Mouse (Mus musculus): ENCODE measurements at regions not wholly inside any gene's neighbourhood (a gene's known extent, or its start where the extent isn't known, plus 50 kb on each side); places are given as distances from the start of the nearest gene placed in this dataset.

DNA sequence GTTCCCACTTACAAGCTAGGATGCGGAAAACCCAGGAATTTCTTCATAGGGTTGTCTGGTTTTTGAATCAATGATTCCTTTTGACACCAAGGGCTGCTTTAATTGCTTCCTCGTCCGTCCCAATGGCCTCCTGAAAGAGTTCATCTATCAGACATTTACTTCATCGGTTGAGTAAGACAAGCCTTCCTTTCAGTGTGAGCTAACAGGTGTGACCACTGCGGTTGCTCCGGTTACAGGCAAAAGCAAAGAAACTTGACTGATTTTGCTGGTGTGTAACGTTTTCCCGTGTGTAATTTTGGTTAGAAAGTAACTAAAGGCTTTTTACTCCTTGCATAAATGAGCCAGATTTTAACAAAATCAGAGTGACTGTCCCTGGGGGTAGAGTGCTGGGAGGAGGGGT, 99.6 kb upstream of the Rnaseh2b start:
- H3K4me2 ChIP-seq (replicated peaks): no peak overlapping the region
- 0 out of 2 replicates have a peak, but pooled peaks cover 5% of the 10 kb centered on the region for H3K4me1 ChIP-seq (replicated peaks)
- no peak for ATAC-seq
- H3K9me3 ChIP-seq: no peaks in the 10 kb centered on the region
- H3K27ac ChIP-seq: no peak overlapping the region
- H3K4me3 ChIP-seq (replicated peaks): no peak overlapping the region
- 49% methylated on average over 8 of the region's 8 CpGs for WGBS
- H3K36me3 ChIP-seq: no peaks in the 10 kb centered on the region
- H3K9ac ChIP-seq (replicated peaks): no peak overlapping the region
- no peaks in the 10 kb centered on the region for H3K27me3 ChIP-seq

- no peak overlapping the region for H3K27ac ChIP-seq
- 53% methylated on average over 4 of the region's 4 CpGs for WGBS
- no peak overlapping the region for H3K9ac ChIP-seq (replicated peaks)
- H3K9me3 ChIP-seq: no peaks in the 10 kb centered on the region
- no peaks in the 10 kb centered on the region for H3K27me3 ChIP-seq
- H3K4me2 ChIP-seq (replicated peaks): no peak overlapping the region
- no peak for ATAC-seq
- no peaks in the 10 kb centered on the region for H3K36me3 ChIP-seq
- H3K4me3 ChIP-seq (replicated peaks): no peak overlapping the region
- H3K4me1 ChIP-seq (replicated peaks): peaks cover 10% of the 10 kb centered on the region; the same call in 1 of the 2 replicates
These were observed 99.0 kb upstream of the Rnaseh2b start for GRCm38 (mm10) chr14:62193371-62193770.

DNA sequence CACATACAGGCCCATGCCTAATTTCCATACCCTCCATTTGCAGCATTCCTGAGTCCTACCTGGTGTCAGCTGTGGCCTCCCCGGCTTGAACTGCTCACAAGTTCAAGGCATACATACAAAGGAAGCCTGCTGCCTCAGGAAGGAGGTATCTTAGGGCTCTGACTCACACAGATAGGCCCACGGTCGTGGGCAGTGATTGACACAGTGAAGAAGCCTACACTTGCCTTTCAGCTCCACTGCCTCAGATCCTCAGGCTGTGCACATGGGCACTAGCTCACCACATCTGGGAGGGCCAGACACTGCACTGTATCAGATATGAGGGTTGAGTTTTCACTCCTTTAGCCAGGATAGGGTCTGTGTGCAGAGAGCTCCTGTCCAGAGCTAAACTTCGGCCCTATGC, 95.6 kb upstream of the Rnaseh2b start:
- no peak overlapping the region for H3K27ac ChIP-seq
- peaks cover 16% of the 10 kb centered on the region; the same call in 1 of the 2 replicates for H3K4me1 ChIP-seq (replicated peaks)
- no peaks in the 10 kb centered on the region for H3K36me3 ChIP-seq
- no peaks in the 10 kb centered on the region for H3K27me3 ChIP-seq
- no peak overlapping the region for H3K9ac ChIP-seq (replicated peaks)
- no peak for ATAC-seq
- H3K4me2 ChIP-seq (replicated peaks): no peak overlapping the region
- WGBS: 67% methylated on average over 4 of the region's 4 CpGs
- no peak overlapping the region for H3K4me3 ChIP-seq (replicated peaks)
- H3K9me3 ChIP-seq: no peaks in the 10 kb centered on the region

DNA sequence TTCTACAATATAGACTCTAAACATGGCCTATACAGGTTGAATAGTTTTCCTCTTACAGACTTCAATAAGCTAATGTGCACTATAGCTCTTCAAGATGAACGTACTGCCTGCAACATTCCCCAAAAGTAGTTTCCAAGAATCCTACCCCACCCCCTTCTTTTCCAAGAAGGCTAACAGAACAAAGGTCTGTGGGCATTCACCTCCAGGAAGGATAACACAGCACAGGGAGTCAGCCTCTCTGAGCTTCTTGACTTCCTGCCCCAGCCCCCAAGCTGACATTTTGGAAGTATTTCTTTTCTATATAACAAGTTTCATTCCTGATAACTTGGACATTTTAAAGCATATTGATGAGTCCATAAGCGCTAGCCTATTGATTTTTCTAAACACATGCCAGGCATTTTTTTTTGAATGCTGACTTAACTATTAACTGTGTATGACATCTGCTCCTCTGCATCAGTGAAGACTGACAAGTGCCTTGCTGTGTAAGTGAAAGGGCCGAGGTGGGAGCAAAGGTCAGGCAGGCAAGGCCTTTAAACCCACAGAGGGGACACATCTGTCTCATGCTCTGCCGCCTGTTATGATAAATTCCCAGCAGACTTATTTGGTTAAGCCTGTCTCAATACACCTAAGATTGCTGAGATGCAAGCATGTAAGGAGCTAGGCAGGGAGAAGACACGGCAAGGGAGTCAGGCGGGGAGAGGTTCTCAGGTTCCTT, 93.8 kb upstream of the Rnaseh2b start:
- WGBS: 47% methylated on average over 6 of the region's 6 CpGs
- ATAC-seq: no peak
- H3K9ac ChIP-seq (replicated peaks): no peak overlapping the region

DNA sequence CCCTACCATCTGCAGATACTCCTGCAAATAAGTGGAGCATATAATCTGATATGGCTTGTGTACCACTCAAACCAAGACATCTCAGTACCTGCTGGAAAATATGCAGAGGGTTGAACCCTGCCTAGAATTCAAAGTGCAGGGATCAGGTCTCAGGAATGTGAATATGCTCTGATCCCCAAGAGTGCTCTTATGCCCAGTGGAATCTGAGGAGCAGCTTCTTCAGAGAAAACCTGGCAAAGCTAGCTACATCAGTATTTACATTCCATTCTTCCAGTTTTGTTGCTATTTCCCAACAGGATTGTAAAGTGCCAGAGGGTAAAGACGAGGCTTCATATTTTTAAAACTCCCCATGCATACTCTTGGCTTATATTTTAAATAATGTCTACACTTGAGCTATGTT, 77.3 kb upstream of the Rnaseh2b start:
- 88% methylated on average over 1 of the region's 1 CpGs for WGBS
- ATAC-seq: no peak

More for the DNA sequence above, 93.8 kb upstream of the Rnaseh2b start:
- Histone ChIP-seq H3K9me3 (no peaks in the 10 kb centered on the region), H3K36me3 (no peaks in the 10 kb centered on the region), H3K4me3 (replicated peaks) (no peak overlapping the region), H3K4me1 (replicated peaks) (peaks cover 11% of the 10 kb centered on the region; the same call in 1 of the 2 replicates), H3K27me3 (no peaks in the 10 kb centered on the region), H3K27ac (no peak overlapping the region), H3K4me2 (replicated peaks) (no peak overlapping the region)

DNA sequence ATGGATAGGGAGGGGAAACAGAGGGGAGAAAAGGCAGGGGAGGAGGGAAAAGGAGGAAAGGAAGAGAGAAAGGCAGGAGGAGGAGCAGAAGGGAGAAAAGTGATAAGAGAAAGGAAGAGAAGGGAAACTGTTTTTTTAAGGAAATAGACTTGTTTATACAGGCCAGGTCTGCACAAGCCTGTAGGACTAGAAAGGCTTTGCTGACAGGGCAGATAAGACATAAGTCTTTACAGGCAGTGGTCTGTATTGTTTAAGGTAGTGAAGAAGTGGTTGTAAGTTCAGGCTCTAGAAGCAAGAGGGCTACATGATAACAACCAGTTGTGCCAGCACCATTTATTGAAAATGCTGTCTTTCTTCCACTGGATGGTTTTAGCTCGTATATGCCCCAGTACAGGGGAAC, 75.4 kb upstream of the Rnaseh2b start:
- H3K27me3 ChIP-seq: no peaks in the 10 kb centered on the region
- no peak for ATAC-seq

More for the DNA sequence above, 77.3 kb upstream of the Rnaseh2b start:
- H3K4me1 ChIP-seq (replicated peaks): no peaks in the 10 kb centered on the region
- H3K36me3 ChIP-seq: no peaks in the 10 kb centered on the region
- no peak overlapping the region for H3K9ac ChIP-seq (replicated peaks)
- no peak overlapping the region for H3K4me2 ChIP-seq (replicated peaks)
- H3K27ac ChIP-seq: no peak overlapping the region
- H3K9me3 ChIP-seq: no peaks in the 10 kb centered on the region
- no peak overlapping the region for H3K4me3 ChIP-seq (replicated peaks)
- H3K27me3 ChIP-seq: no peaks in the 10 kb centered on the region

GRCm38 (mm10) chr14:62217971-62218370, 74.4 kb upstream of the Rnaseh2b start:
- Histone ChIP-seq H3K4me2 (replicated peaks) (no peak overlapping the region), H3K9ac (replicated peaks) (no peak overlapping the region)
- WGBS: 62% methylated on average over 2 of the region's 2 CpGs

More for the DNA sequence above, 75.4 kb upstream of the Rnaseh2b start:
- H3K4me1 ChIP-seq (replicated peaks): no peaks in the 10 kb centered on the region
- no peaks in the 10 kb centered on the region for H3K9me3 ChIP-seq
- WGBS: 96% methylated on average over 1 of the region's 1 CpGs
- H3K36me3 ChIP-seq: no peaks in the 10 kb centered on the region
- no peak overlapping the region for H3K9ac ChIP-seq (replicated peaks)
- H3K27ac ChIP-seq: no peak overlapping the region
- H3K4me3 ChIP-seq (replicated peaks): no peak overlapping the region
- H3K4me2 ChIP-seq (replicated peaks): no peak overlapping the region

GRCm38 (mm10) chr14:62218716-62219115, 73.7 kb upstream of the Rnaseh2b start:
- Histone ChIP-seq H3K36me3 (no peaks in the 10 kb centered on the region), H3K4me3 (replicated peaks) (no peak overlapping the region), H3K9ac (replicated peaks) (no peak overlapping the region), H3K27ac (no peak overlapping the region), H3K4me1 (replicated peaks) (no peaks in the 10 kb centered on the region), H3K4me2 (replicated peaks) (no peak overlapping the region), H3K9me3 (no peaks in the 10 kb centered on the region), H3K27me3 (no peaks in the 10 kb centered on the region)
- ATAC-seq: no peak
- WGBS: 45% methylated on average over 2 of the region's 2 CpGs

More at GRCm38 (mm10) chr14:62217971-62218370, 74.4 kb upstream of the Rnaseh2b start:
- no peak for ATAC-seq
- Histone ChIP-seq H3K4me1 (replicated peaks) (no peaks in the 10 kb centered on the region), H3K27ac (no peak overlapping the region), H3K36me3 (no peaks in the 10 kb centered on the region), H3K27me3 (no peaks in the 10 kb centered on the region), H3K4me3 (replicated peaks) (no peak overlapping the region), H3K9me3 (no peaks in the 10 kb centered on the region)

GRCm38 (mm10) chr14:62220770-62221169, 71.6 kb upstream of the Rnaseh2b start:
- no peak overlapping the region for H3K4me3 ChIP-seq (replicated peaks)
- H3K36me3 ChIP-seq: no peaks in the 10 kb centered on the region
- WGBS: 95% methylated on average over 4 of the region's 4 CpGs
- H3K4me2 ChIP-seq (replicated peaks): no peak overlapping the region
- no peak overlapping the region for H3K9ac ChIP-seq (replicated peaks)
- no peaks in the 10 kb centered on the region for H3K27me3 ChIP-seq
- H3K27ac ChIP-seq: no peak overlapping the region
- ATAC-seq: no peak
- H3K9me3 ChIP-seq: no peaks in the 10 kb centered on the region
- H3K4me1 ChIP-seq (replicated peaks): no peaks in the 10 kb centered on the region

Data from midbrain, embryonic 13.5 days (tissue).